Mouse (Mus musculus): Measurements from ENCODE around the gene Adk. TPM values are rescaled to one million over a fixed set of nuclear protein-coding genes. Genes with fewer than 3 reads are reported as not detected.

Adk gene
- polyA plus RNA-seq, 1 experiment from 2014 or later: 180 TPM

DNA sequence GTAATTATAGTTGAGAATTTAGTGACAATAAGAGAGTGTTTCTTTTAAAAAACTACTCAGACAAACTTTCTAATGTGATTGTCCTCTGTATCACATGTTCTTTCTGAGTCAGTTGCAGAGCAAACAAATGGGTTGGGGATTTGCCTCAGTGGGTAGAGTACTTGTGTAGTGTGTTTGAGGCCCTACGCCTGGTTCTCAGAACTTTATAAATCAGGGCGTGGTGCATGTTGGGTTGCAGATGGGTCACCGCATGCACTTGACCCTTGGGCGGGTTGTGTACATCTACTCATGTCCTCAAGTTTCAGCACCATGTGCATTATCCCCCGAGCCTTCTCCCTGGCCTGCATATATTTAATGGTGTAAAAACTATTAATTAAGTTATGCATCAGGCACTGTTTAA lies 59.8 kb downstream of the Adk start:
- ATAC-seq (replicated peaks; ENCODE audit: low FRiP score, low TSS enrichment, low read depth) (no peak), DNase-seq (ENCODE audit: low spot score) (no peak)
- Histone ChIP-seq H3K4me3 (ENCODE audit: low read depth, low read length) (no peak overlapping the region), H3K9ac (ENCODE audit: low read length) (no peak overlapping the region), H3K4me2 (ENCODE audit: low read length) (no peak overlapping the region), H3K27ac (ENCODE audit: low read depth) (no peak overlapping the region), H3K4me1 (replicated peaks; ENCODE audit: control insufficient read depth, insufficient read depth, low read length) (peaks cover 9% of the 10 kb centered on the region; the same call in 1 of the 2 replicates), H3K36me3 (ENCODE audit: control insufficient read depth, insufficient read depth, low read length) (no peaks in the 10 kb centered on the region), H3K27me3 (replicated peaks; ENCODE audit: control insufficient read depth, insufficient read depth, low read length) (no peaks in the 10 kb centered on the region), H3K9me3 (ENCODE audit: control insufficient read depth, low read length) (no peaks in the 10 kb centered on the region)
- 78% methylated on average over 5 of the region's 5 CpGs for WGBS

GRCm38 (mm10) chr14:21112742-21113141 lies 60.4 kb downstream of the Adk start:
- ATAC-seq (replicated peaks; ENCODE audit: low FRiP score, low TSS enrichment, low read depth) (no peak), DNase-seq (ENCODE audit: low spot score) (no peak)
- H3K36me3 ChIP-seq (ENCODE audit: control insufficient read depth, insufficient read depth, low read length): no peaks in the 10 kb centered on the region
- WGBS: 85% methylated on average over 6 of the region's 6 CpGs
- no peak overlapping the region for H3K4me2 ChIP-seq (ENCODE audit: low read length)
- H3K27ac ChIP-seq (ENCODE audit: low read depth): no peak overlapping the region
- no peak overlapping the region for H3K9ac ChIP-seq (ENCODE audit: low read length)
- H3K4me1 ChIP-seq (replicated peaks; ENCODE audit: control insufficient read depth, insufficient read depth, low read length): peaks cover 9% of the 10 kb centered on the region; the same call in 1 of the 2 replicates
- no peaks in the 10 kb centered on the region for H3K9me3 ChIP-seq (ENCODE audit: control insufficient read depth, low read length)
- H3K27me3 ChIP-seq (replicated peaks; ENCODE audit: control insufficient read depth, insufficient read depth, low read length): no peaks in the 10 kb centered on the region
- no peak overlapping the region for H3K4me3 ChIP-seq (ENCODE audit: low read depth, low read length)

- DNase-seq (ENCODE audit: low spot score) (no peak), ATAC-seq (replicated peaks; ENCODE audit: low FRiP score, low TSS enrichment, low read depth) (no peak)
- Histone ChIP-seq H3K9ac (ENCODE audit: low read length) (no peak overlapping the region), H3K4me2 (ENCODE audit: low read length) (no peak overlapping the region), H3K27me3 (replicated peaks; ENCODE audit: control insufficient read depth, insufficient read depth, low read length) (no peaks in the 10 kb centered on the region), H3K9me3 (ENCODE audit: control insufficient read depth, low read length) (no peaks in the 10 kb centered on the region), H3K4me1 (replicated peaks; ENCODE audit: control insufficient read depth, insufficient read depth, low read length) (peaks cover 9% of the 10 kb centered on the region; the same call in 1 of the 2 replicates), H3K27ac (ENCODE audit: low read depth) (no peak overlapping the region), H3K36me3 (ENCODE audit: control insufficient read depth, insufficient read depth, low read length) (no peaks in the 10 kb centered on the region), H3K4me3 (ENCODE audit: low read depth, low read length) (no peak overlapping the region)
These were observed 62.0 kb downstream of the Adk start for GRCm38 (mm10) chr14:21114339-21114738.

GRCm38 (mm10) chr14:21115318-21115717 lies 62.9 kb downstream of the Adk start:
- Histone ChIP-seq H3K27me3 (replicated peaks; ENCODE audit: control insufficient read depth, insufficient read depth, low read length) (no peaks in the 10 kb centered on the region), H3K4me2 (ENCODE audit: low read length) (no peak overlapping the region), H3K4me1 (replicated peaks; ENCODE audit: control insufficient read depth, insufficient read depth, low read length) (peaks cover 9% of the 10 kb centered on the region; the same call in 1 of the 2 replicates), H3K9ac (ENCODE audit: low read length) (no peak overlapping the region), H3K27ac (ENCODE audit: low read depth) (no peak overlapping the region), H3K4me3 (ENCODE audit: low read depth, low read length) (no peak overlapping the region), H3K9me3 (ENCODE audit: control insufficient read depth, low read length) (no peaks in the 10 kb centered on the region), H3K36me3 (ENCODE audit: control insufficient read depth, insufficient read depth, low read length) (no peaks in the 10 kb centered on the region)
- 17% methylated on average over 4 of the region's 4 CpGs for whole genome bisulfite sequencing
- ATAC-seq (replicated peaks; ENCODE audit: low FRiP score, low TSS enrichment, low read depth) (no peak), DNase-seq (ENCODE audit: low spot score) (no peak)

DNA sequence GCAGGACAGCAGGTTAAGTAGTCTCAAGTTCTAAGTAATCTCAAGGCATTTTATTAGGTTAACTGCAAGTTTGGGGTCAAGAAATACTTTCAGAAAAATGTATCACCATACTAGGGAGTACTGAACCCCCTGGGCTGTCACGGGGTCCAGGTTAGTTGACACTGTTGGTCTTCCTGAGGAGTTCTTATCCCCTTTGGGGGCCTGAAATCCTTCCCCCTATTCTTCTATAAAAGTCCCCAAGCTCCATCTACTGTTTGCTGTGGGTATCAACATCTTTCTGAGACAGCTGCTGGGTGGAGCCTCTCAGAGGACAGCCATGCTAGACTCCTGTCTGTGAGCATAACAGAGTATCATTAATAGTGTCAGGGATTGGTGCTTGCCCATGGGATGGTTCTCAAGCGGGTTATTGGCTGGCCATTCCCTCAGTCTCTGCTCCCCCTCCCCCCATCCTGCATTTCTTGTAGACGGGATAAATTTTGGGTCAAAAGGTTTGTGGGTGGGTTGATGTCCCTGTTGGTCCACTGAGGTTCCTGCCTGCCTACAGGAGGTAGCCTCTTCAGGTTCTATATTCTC lies 63.6 kb downstream of the Adk start:
- DNase-seq (ENCODE audit: low spot score): peak; percentile 54
- Histone ChIP-seq H3K27me3 (replicated peaks; ENCODE audit: control insufficient read depth, insufficient read depth, low read length) (no peaks in the 10 kb centered on the region), H3K9me3 (ENCODE audit: control insufficient read depth, low read length) (no peaks in the 10 kb centered on the region), H3K4me3 (ENCODE audit: low read depth, low read length) (no peak overlapping the region), H3K9ac (ENCODE audit: low read length) (no peak overlapping the region), H3K4me1 (replicated peaks; ENCODE audit: control insufficient read depth, insufficient read depth, low read length) (peaks cover 9% of the 10 kb centered on the region; the same call in 1 of the 2 replicates), H3K27ac (ENCODE audit: low read depth) (no peak overlapping the region), H3K4me2 (ENCODE audit: low read length) (no peak overlapping the region), H3K36me3 (ENCODE audit: control insufficient read depth, insufficient read depth, low read length) (no peaks in the 10 kb centered on the region)
- ATAC-seq (replicated peaks; ENCODE audit: low FRiP score, low TSS enrichment, low read depth): peak; percentile 53; the same call in 1 of the 2 replicates
- 50% methylated on average over 3 of the region's 3 CpGs for WGBS

GRCm38 (mm10) chr14:21118095-21118494 lies 65.7 kb downstream of the Adk start:
- H3K27ac ChIP-seq (ENCODE audit: low read depth): no peak overlapping the region
- H3K4me1 ChIP-seq (replicated peaks; ENCODE audit: control insufficient read depth, insufficient read depth, low read length): peaks cover 9% of the 10 kb centered on the region; the same call in 1 of the 2 replicates
- DNase-seq (ENCODE audit: low spot score) (no peak), ATAC-seq (replicated peaks; ENCODE audit: low FRiP score, low TSS enrichment, low read depth) (no peak)
- no peak overlapping the region for H3K4me2 ChIP-seq (ENCODE audit: low read length)
- 77% methylated on average over 4 of the region's 4 CpGs for WGBS
- no peaks in the 10 kb centered on the region for H3K9me3 ChIP-seq (ENCODE audit: control insufficient read depth, low read length)
- no peaks in the 10 kb centered on the region for H3K27me3 ChIP-seq (replicated peaks; ENCODE audit: control insufficient read depth, insufficient read depth, low read length)
- no peak overlapping the region for H3K9ac ChIP-seq (ENCODE audit: low read length)
- H3K4me3 ChIP-seq (ENCODE audit: low read depth, low read length): no peak overlapping the region
- no peaks in the 10 kb centered on the region for H3K36me3 ChIP-seq (ENCODE audit: control insufficient read depth, insufficient read depth, low read length)

- H3K4me3 ChIP-seq (ENCODE audit: low read depth, low read length): no peak overlapping the region
- no peak for DNase-seq (ENCODE audit: low spot score)
- peaks cover 9% of the 10 kb centered on the region; the same call in 1 of the 2 replicates for H3K4me1 ChIP-seq (replicated peaks; ENCODE audit: control insufficient read depth, insufficient read depth, low read length)
These were observed 67.4 kb downstream of the Adk start for GRCm38 (mm10) chr14:21119653-21120313.

DNA sequence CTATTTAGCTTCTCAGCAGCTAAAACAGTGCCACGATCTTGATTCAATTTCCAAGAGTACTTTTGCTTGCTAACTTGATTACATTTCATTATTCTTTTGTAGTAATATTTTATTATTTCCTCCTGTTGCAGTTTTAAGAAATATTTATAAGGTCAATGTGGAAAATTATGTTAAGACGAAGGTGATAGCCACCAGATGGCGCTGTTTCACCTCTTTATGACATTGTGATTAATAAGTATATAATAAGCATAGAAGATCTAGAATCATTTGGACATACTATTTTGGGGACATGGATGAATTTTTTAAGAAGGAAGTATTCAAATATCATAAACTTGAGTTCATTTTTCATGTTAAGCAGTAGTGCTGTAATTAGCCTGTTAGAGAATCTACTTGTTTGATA lies 68.1 kb downstream of the Adk start:
- 44% methylated on average over 3 of the region's 3 CpGs for WGBS
- Histone ChIP-seq H3K9me3 (ENCODE audit: control insufficient read depth, low read length) (no peaks in the 10 kb centered on the region), H3K36me3 (ENCODE audit: control insufficient read depth, insufficient read depth, low read length) (no peaks in the 10 kb centered on the region), H3K4me2 (ENCODE audit: low read length) (no peak overlapping the region), H3K4me1 (replicated peaks; ENCODE audit: control insufficient read depth, insufficient read depth, low read length) (peaks cover 5% of the 10 kb centered on the region; the same call in 1 of the 2 replicates), H3K27ac (ENCODE audit: low read depth) (no peak overlapping the region), H3K27me3 (replicated peaks; ENCODE audit: control insufficient read depth, insufficient read depth, low read length) (no peaks in the 10 kb centered on the region), H3K9ac (ENCODE audit: low read length) (no peak overlapping the region), H3K4me3 (ENCODE audit: low read depth, low read length) (no peak overlapping the region)
- ATAC-seq (replicated peaks; ENCODE audit: low FRiP score, low TSS enrichment, low read depth): no peak
- no peak for DNase-seq (ENCODE audit: low spot score)

More at GRCm38 (mm10) chr14:21119653-21120313, 67.4 kb downstream of the Adk start:
- H3K36me3 ChIP-seq (ENCODE audit: control insufficient read depth, insufficient read depth, low read length): no peaks in the 10 kb centered on the region
- no peaks in the 10 kb centered on the region for H3K27me3 ChIP-seq (replicated peaks; ENCODE audit: control insufficient read depth, insufficient read depth, low read length)
- H3K9me3 ChIP-seq (ENCODE audit: control insufficient read depth, low read length): no peaks in the 10 kb centered on the region
- H3K4me2 ChIP-seq (ENCODE audit: low read length): no peak overlapping the region
- H3K27ac ChIP-seq (ENCODE audit: low read depth): no peak overlapping the region
- no peak for ATAC-seq (replicated peaks; ENCODE audit: low FRiP score, low TSS enrichment, low read depth)
- H3K9ac ChIP-seq (ENCODE audit: low read length): no peak overlapping the region
- WGBS: 77% methylated on average over 9 of the region's 9 CpGs

DNA sequence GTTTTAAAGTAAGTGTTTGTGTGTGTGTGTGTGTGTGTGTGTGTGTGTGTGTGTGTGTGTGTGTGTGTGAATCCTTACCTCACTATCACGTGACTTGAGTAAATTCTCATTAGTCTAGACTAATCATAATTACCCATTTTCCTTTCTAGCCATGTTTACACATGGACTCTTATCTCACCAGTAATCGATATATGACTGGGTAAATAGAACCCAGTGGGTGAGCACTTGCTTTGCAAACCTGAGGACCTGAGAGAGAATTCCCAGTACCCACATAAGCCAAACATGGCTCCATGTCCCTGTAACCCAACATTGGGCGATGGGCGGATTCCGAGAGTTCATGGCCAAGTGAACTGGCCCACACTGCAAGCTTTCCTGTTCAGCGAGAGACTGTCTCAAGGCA lies 74.8 kb downstream of the Adk start:
- ATAC-seq (replicated peaks; ENCODE audit: low FRiP score, low TSS enrichment, low read depth): no peak
- Histone ChIP-seq H3K4me3 (ENCODE audit: low read depth, low read length) (no peak overlapping the region), H3K27ac (ENCODE audit: low read depth) (no peak overlapping the region), H3K9ac (ENCODE audit: low read length) (no peak overlapping the region), H3K27me3 (replicated peaks; ENCODE audit: control insufficient read depth, insufficient read depth, low read length) (no peaks in the 10 kb centered on the region), H3K4me1 (replicated peaks; ENCODE audit: control insufficient read depth, insufficient read depth, low read length) (no peaks in the 10 kb centered on the region), H3K4me2 (ENCODE audit: low read length) (no peak overlapping the region), H3K9me3 (ENCODE audit: control insufficient read depth, low read length) (no peaks in the 10 kb centered on the region), H3K36me3 (ENCODE audit: control insufficient read depth, insufficient read depth, low read length) (no peaks in the 10 kb centered on the region)
- WGBS: 85% methylated on average over 6 of the region's 6 CpGs
- DNase-seq (ENCODE audit: low spot score): no peak
